Mouse (Mus musculus) liver, embryonic 15.5 days (tissue): ENCODE data around the gene Aloxe3. TPM values are rescaled to one million over a fixed set of nuclear protein-coding genes. Genes with fewer than 3 reads are reported as not detected.

Experiments used
- ATAC-seq: fragments of 200-750 bp; cut with Nextera tagmentation; 2 replicates; pipeline ENCODE4 v1.8.0; 2017; ENCODE audit warnings: moderate number of reproducible peaks, mild to moderate bottlenecking, moderate library complexity; ENCODE audit not compliant: insufficient read depth
- H3K27ac ChIP-seq: fragments of 300-500 bp; sonication (generic); replicated peaks from 2 replicates; pipeline ENCODE4 v1.5.1; 2015; ENCODE audit warnings: mild to moderate bottlenecking, inconsistent platforms
- H3K27me3 ChIP-seq: fragments of 300-500 bp; sonication (generic); 2 replicates; pipeline ENCODE4 v1.6.1; 2015; ENCODE audit warnings: mild to moderate bottlenecking, inconsistent platforms
- H3K36me3 ChIP-seq: fragments of 300-500 bp; sonication (generic); replicated peaks from 2 replicates; pipeline ENCODE4 v1.6.1; 2015; ENCODE audit warnings: moderate library complexity, mild to moderate bottlenecking, inconsistent platforms
- H3K4me1 ChIP-seq: fragments of 300-500 bp; sonication (generic); replicated peaks from 2 replicates; pipeline ENCODE4 v1.6.1; 2015; ENCODE audit warnings: inconsistent platforms
- H3K4me2 ChIP-seq: fragments of 300-500 bp; sonication (generic); 2 replicates; pipeline ENCODE4 v1.6.1; 2015; ENCODE audit warnings: moderate library complexity, mild to moderate bottlenecking, inconsistent platforms
- H3K4me3 ChIP-seq: fragments of 300-500 bp; sonication (generic); replicated peaks from 2 replicates; pipeline ENCODE4 v1.5.1; 2015; ENCODE audit warnings: mild to moderate bottlenecking, inconsistent platforms
- H3K9ac ChIP-seq: fragments of 300-500 bp; sonication (generic); 2 replicates; pipeline ENCODE4 v1.6.1; 2015; ENCODE audit warnings: moderate library complexity, mild to moderate bottlenecking, inconsistent platforms
- H3K9me3 ChIP-seq: fragments of 300-500 bp; sonication (generic); replicated peaks from 2 replicates; pipeline ENCODE4 v1.6.1; 2016; ENCODE audit warnings: inconsistent platforms
- WGBS: fragments of 180-500 bp; shearing (Covaris S2); methylation state at CpG from one replicate; pipeline ENCODE4 v1.1.7; 2015; ENCODE audit warnings: mixed read lengths; ENCODE audit not compliant: insufficient replicate concordance; 5-methylcytosine and 5-hydroxymethylcytosine counted together
- polyA plus RNA-seq: library from polyadenylated mRNA; unstranded; fragments of >200 nt; fragmentation: Nextera tagmentation; extraction: Ambion mirVana; gene quantifications from 2 replicates; pipeline ENCODE4 v1.2.1, GENCODE M21; 2015

The Aloxe3 gene
- polyA plus RNA-seq, 1 experiment from 2014 or later, result not detected

GRCm38 (mm10) chr11:69102403-69102725 lies 23.3 kb upstream of the Aloxe3 start:
- Histone ChIP-seq H3K36me3 (peaks cover 70% of the 10 kb centered on the region), H3K27me3 (no peaks in the 10 kb centered on the region), H3K4me1 (peaks cover 38% of the 10 kb centered on the region), H3K27ac (no peak overlapping the region), H3K9me3 (no peaks in the 10 kb centered on the region), H3K9ac (no peak overlapping the region), H3K4me2 (no peak overlapping the region), H3K4me3 (no peak overlapping the region)
- ATAC-seq, result no peak
- 91% methylated on average over 7 of the region's 7 CpGs for WGBS

GRCm38 (mm10) chr11:69103121-69103520 lies 22.6 kb upstream of the Aloxe3 start:
- WGBS, result 87% methylated on average over 14 of the region's 14 CpGs
- Histone ChIP-seq H3K4me3 (no peak overlapping the region), H3K27ac (no peak overlapping the region), H3K36me3 (peaks cover 78% of the 10 kb centered on the region), H3K9me3 (no peaks in the 10 kb centered on the region), H3K4me2 (no peak overlapping the region), H3K4me1 (peaks cover 31% of the 10 kb centered on the region), H3K27me3 (no peaks in the 10 kb centered on the region), H3K9ac (no peak overlapping the region)
- ATAC-seq, result no peak

- no peak overlapping the region for H3K27ac ChIP-seq
- H3K4me2 ChIP-seq, result no peak overlapping the region
- WGBS, result 77% methylated on average over 15 of the region's 15 CpGs
- H3K4me1 ChIP-seq, result peaks cover 24% of the 10 kb centered on the region
- no peak for ATAC-seq
- no peaks in the 10 kb centered on the region for H3K9me3 ChIP-seq
- H3K4me3 ChIP-seq, result no peak overlapping the region
- H3K27me3 ChIP-seq, result no peaks in the 10 kb centered on the region
- H3K9ac ChIP-seq, result no peak overlapping the region
- peaks cover 84% of the 10 kb centered on the region for H3K36me3 ChIP-seq
Measured at GRCm38 (mm10) chr11:69103531-69104435, 21.9 kb upstream of the Aloxe3 start.

GRCm38 (mm10) chr11:69104487-69104886 lies 21.2 kb upstream of the Aloxe3 start:
- H3K9ac ChIP-seq, result no peak overlapping the region
- no peak for ATAC-seq
- H3K4me2 ChIP-seq, result no peak overlapping the region
- 82% methylated on average over 14 of the region's 14 CpGs for WGBS
- H3K9me3 ChIP-seq, result no peaks in the 10 kb centered on the region
- peaks cover 23% of the 10 kb centered on the region for H3K4me1 ChIP-seq
- H3K36me3 ChIP-seq, result peaks cover 91% of the 10 kb centered on the region
- no peak overlapping the region for H3K27ac ChIP-seq
- no peak overlapping the region for H3K4me3 ChIP-seq
- H3K27me3 ChIP-seq, result no peaks in the 10 kb centered on the region

GRCm38 (mm10) chr11:69105227-69105626 lies 20.5 kb upstream of the Aloxe3 start:
- 76% methylated on average over 6 of the region's 6 CpGs for WGBS
- peaks cover 93% of the 10 kb centered on the region for H3K36me3 ChIP-seq
- ATAC-seq, result no peak
- H3K4me3 ChIP-seq, result no peak overlapping the region
- H3K9me3 ChIP-seq, result no peaks in the 10 kb centered on the region
- no peak overlapping the region for H3K4me2 ChIP-seq
- H3K27ac ChIP-seq, result no peak overlapping the region
- no peak overlapping the region for H3K9ac ChIP-seq
- H3K27me3 ChIP-seq, result no peaks in the 10 kb centered on the region
- H3K4me1 ChIP-seq, result peaks cover 23% of the 10 kb centered on the region

GRCm38 (mm10) chr11:69105796-69106195 lies 19.9 kb upstream of the Aloxe3 start:
- Histone ChIP-seq H3K36me3 (peaks cover 88% of the 10 kb centered on the region), H3K9me3 (no peaks in the 10 kb centered on the region)
- 67% methylated on average over 2 of the region's 2 CpGs for WGBS

GRCm38 (mm10) chr11:69106299-69106698 lies 19.4 kb upstream of the Aloxe3 start:
- no peak for ATAC-seq
- H3K4me2 ChIP-seq, result no peak overlapping the region
- H3K27me3 ChIP-seq, result peaks cover 4% of the 10 kb centered on the region
- H3K4me3 ChIP-seq, result no peak overlapping the region
- no peak overlapping the region for H3K27ac ChIP-seq
- peaks cover 82% of the 10 kb centered on the region for H3K36me3 ChIP-seq
- H3K4me1 ChIP-seq, result peaks cover 24% of the 10 kb centered on the region
- no peak overlapping the region for H3K9ac ChIP-seq
- no peaks in the 10 kb centered on the region for H3K9me3 ChIP-seq
- WGBS, result 81% methylated on average over 11 of the region's 11 CpGs

More at GRCm38 (mm10) chr11:69105796-69106195, 19.9 kb upstream of the Aloxe3 start:
- no peak overlapping the region for H3K4me3 ChIP-seq
- no peak overlapping the region for H3K9ac ChIP-seq
- peaks cover 23% of the 10 kb centered on the region for H3K4me1 ChIP-seq
- no peak overlapping the region for H3K4me2 ChIP-seq
- no peak overlapping the region for H3K27ac ChIP-seq
- no peak for ATAC-seq
- H3K27me3 ChIP-seq, result no peaks in the 10 kb centered on the region

GRCm38 (mm10) chr11:69106842-69107241 lies 18.9 kb upstream of the Aloxe3 start:
- Histone ChIP-seq H3K9ac (no peak overlapping the region), H3K4me1 (peaks cover 29% of the 10 kb centered on the region), H3K4me3 (no peak overlapping the region), H3K4me2 (no peak overlapping the region), H3K36me3 (peaks cover 77% of the 10 kb centered on the region), H3K27ac (no peak overlapping the region), H3K27me3 (peaks cover 10% of the 10 kb centered on the region), H3K9me3 (no peaks in the 10 kb centered on the region)
- no peak for ATAC-seq
- WGBS, result 73% methylated on average over 11 of the region's 11 CpGs

- 76% methylated on average over 11 of the region's 11 CpGs for WGBS
- H3K36me3 ChIP-seq, result peaks cover 69% of the 10 kb centered on the region
- no peak for ATAC-seq
Measured at GRCm38 (mm10) chr11:69107676-69108075, 18.0 kb upstream of the Aloxe3 start.

GRCm38 (mm10) chr11:69108223-69108622 lies 17.5 kb upstream of the Aloxe3 start:
- H3K27me3 ChIP-seq, result peaks cover 23% of the 10 kb centered on the region
- no peaks in the 10 kb centered on the region for H3K9me3 ChIP-seq
- H3K9ac ChIP-seq, result no peak overlapping the region
- H3K27ac ChIP-seq, result no peak overlapping the region
- H3K4me2 ChIP-seq, result no peak overlapping the region
- no peak for ATAC-seq
- peaks cover 33% of the 10 kb centered on the region for H3K4me1 ChIP-seq
- H3K36me3 ChIP-seq, result peaks cover 63% of the 10 kb centered on the region
- WGBS, result 78% methylated on average over 9 of the region's 9 CpGs
- no peak overlapping the region for H3K4me3 ChIP-seq

More at GRCm38 (mm10) chr11:69107676-69108075, 18.0 kb upstream of the Aloxe3 start:
- Histone ChIP-seq H3K27ac (no peak overlapping the region), H3K4me3 (no peak overlapping the region), H3K9me3 (no peaks in the 10 kb centered on the region), H3K27me3 (peaks cover 18% of the 10 kb centered on the region), H3K4me2 (no peak overlapping the region), H3K9ac (no peak overlapping the region), H3K4me1 (peaks cover 33% of the 10 kb centered on the region)

GRCm38 (mm10) chr11:69109032-69109900 lies 16.4 kb upstream of the Aloxe3 start:
- H3K9ac ChIP-seq, result no peak overlapping the region
- H3K36me3 ChIP-seq, result peaks cover 53% of the 10 kb centered on the region

More at GRCm38 (mm10) chr11:69109032-69109900, 16.4 kb upstream of the Aloxe3 start:
- Histone ChIP-seq H3K4me2 (peak overlapping the region; percentile 69), H3K27me3 (peaks cover 29% of the 10 kb centered on the region), H3K27ac (no peak overlapping the region), H3K9me3 (no peaks in the 10 kb centered on the region), H3K4me1 (peaks cover 33% of the 10 kb centered on the region), H3K4me3 (no peak overlapping the region)
- WGBS, result 72% methylated on average over 13 of the region's 13 CpGs
- no peak for ATAC-seq
